Mouse (Mus musculus): Measurements from ENCODE around the gene Heyl. TPM values are rescaled to one million over a fixed set of nuclear protein-coding genes. Genes with fewer than 3 reads are reported as not detected.
A peak's percentile ranks its signal among the peaks of the same experiment; 100 is the strongest.

The Heyl gene
- polyA plus RNA-seq, 1 experiment from 2014 or later: 5.6 TPM

GRCm38 (mm10) chr4:123210996-123211395, 22.4 kb upstream of the Heyl start:
- Histone ChIP-seq H3K4me2 (ENCODE audit: low read length) (no peak overlapping the region), H3K4me3 (ENCODE audit: low read depth, low read length) (no peak overlapping the region), H3K27me3 (ENCODE audit: control insufficient read depth, insufficient read depth, low read depth, low read length) (peaks cover 2% of the 10 kb centered on the region), H3K9ac (ENCODE audit: low read depth, low read length) (no peak overlapping the region), H3K9me3 (replicated peaks; ENCODE audit: control insufficient read depth, low read length, poor library complexity, severe bottlenecking) (no peaks in the 10 kb centered on the region), H3K27ac (ENCODE audit: low read length) (no peak overlapping the region), H3K4me1 (ENCODE audit: control insufficient read depth, insufficient read depth, low read length) (peaks cover 16% of the 10 kb centered on the region), H3K36me3 (ENCODE audit: control insufficient read depth, insufficient read depth, low read length) (no peaks in the 10 kb centered on the region)
- WGBS: 54% methylated on average over 8 of the region's 8 CpGs
- ATAC-seq: no peak

- ATAC-seq: no peak
- Histone ChIP-seq H3K4me3 (ENCODE audit: low read depth, low read length) (no peak overlapping the region), H3K9me3 (replicated peaks; ENCODE audit: control insufficient read depth, low read length, poor library complexity, severe bottlenecking) (no peaks in the 10 kb centered on the region), H3K4me2 (ENCODE audit: low read length) (no peak overlapping the region), H3K27ac (ENCODE audit: low read length) (no peak overlapping the region), H3K36me3 (ENCODE audit: control insufficient read depth, insufficient read depth, low read length) (no peaks in the 10 kb centered on the region), H3K9ac (ENCODE audit: low read depth, low read length) (no peak overlapping the region), H3K27me3 (ENCODE audit: control insufficient read depth, insufficient read depth, low read depth, low read length) (peaks cover 2% of the 10 kb centered on the region), H3K4me1 (ENCODE audit: control insufficient read depth, insufficient read depth, low read length) (peaks cover 16% of the 10 kb centered on the region)
- 70% methylated on average over 5 of the region's 5 CpGs for WGBS
These were observed 21.9 kb upstream of the Heyl start for GRCm38 (mm10) chr4:123211453-123211852.

- Histone ChIP-seq H3K9ac (ENCODE audit: low read depth, low read length) (no peak overlapping the region), H3K36me3 (ENCODE audit: control insufficient read depth, insufficient read depth, low read length) (no peaks in the 10 kb centered on the region), H3K27ac (ENCODE audit: low read length) (no peak overlapping the region; the same call in 1 of the 2 replicates), H3K4me1 (ENCODE audit: control insufficient read depth, insufficient read depth, low read length) (peaks cover 16% of the 10 kb centered on the region), H3K4me3 (ENCODE audit: low read depth, low read length) (no peak overlapping the region), H3K27me3 (ENCODE audit: control insufficient read depth, insufficient read depth, low read depth, low read length) (peaks cover under 1% of the 10 kb centered on the region), H3K9me3 (replicated peaks; ENCODE audit: control insufficient read depth, low read length, poor library complexity, severe bottlenecking) (no peaks in the 10 kb centered on the region), H3K4me2 (ENCODE audit: low read length) (no peak overlapping the region)
- 13% methylated on average over 2 of the region's 2 CpGs for WGBS
- ATAC-seq: peak; percentile 54; the same call in 1 of the 2 replicates
These were observed 21.0 kb upstream of the Heyl start for GRCm38 (mm10) chr4:123212330-123212729.

GRCm38 (mm10) chr4:123213975-123214374, 19.4 kb upstream of the Heyl start:
- ATAC-seq: no peak
- 98% methylated on average over 9 of the region's 9 CpGs for WGBS
- no peak overlapping the region for H3K27ac ChIP-seq (ENCODE audit: low read length)

GRCm38 (mm10) chr4:123215367-123215766, 18.0 kb upstream of the Heyl start:
- no peaks in the 10 kb centered on the region for H3K9me3 ChIP-seq (replicated peaks; ENCODE audit: control insufficient read depth, low read length, poor library complexity, severe bottlenecking)
- 25% methylated on average over 1 of the region's 1 CpGs for whole genome bisulfite sequencing
- peaks cover 16% of the 10 kb centered on the region for H3K4me1 ChIP-seq (ENCODE audit: control insufficient read depth, insufficient read depth, low read length)

More at GRCm38 (mm10) chr4:123213975-123214374, 19.4 kb upstream of the Heyl start:
- no peaks in the 10 kb centered on the region for H3K36me3 ChIP-seq (ENCODE audit: control insufficient read depth, insufficient read depth, low read length)
- H3K4me3 ChIP-seq (ENCODE audit: low read depth, low read length): no peak overlapping the region
- H3K27me3 ChIP-seq (ENCODE audit: control insufficient read depth, insufficient read depth, low read depth, low read length): no peaks in the 10 kb centered on the region; the same call in 1 of the 2 replicates
- H3K9ac ChIP-seq (ENCODE audit: low read depth, low read length): no peak overlapping the region
- no peak overlapping the region for H3K4me2 ChIP-seq (ENCODE audit: low read length)
- peaks cover 16% of the 10 kb centered on the region for H3K4me1 ChIP-seq (ENCODE audit: control insufficient read depth, insufficient read depth, low read length)
- no peaks in the 10 kb centered on the region for H3K9me3 ChIP-seq (replicated peaks; ENCODE audit: control insufficient read depth, low read length, poor library complexity, severe bottlenecking)

DNA sequence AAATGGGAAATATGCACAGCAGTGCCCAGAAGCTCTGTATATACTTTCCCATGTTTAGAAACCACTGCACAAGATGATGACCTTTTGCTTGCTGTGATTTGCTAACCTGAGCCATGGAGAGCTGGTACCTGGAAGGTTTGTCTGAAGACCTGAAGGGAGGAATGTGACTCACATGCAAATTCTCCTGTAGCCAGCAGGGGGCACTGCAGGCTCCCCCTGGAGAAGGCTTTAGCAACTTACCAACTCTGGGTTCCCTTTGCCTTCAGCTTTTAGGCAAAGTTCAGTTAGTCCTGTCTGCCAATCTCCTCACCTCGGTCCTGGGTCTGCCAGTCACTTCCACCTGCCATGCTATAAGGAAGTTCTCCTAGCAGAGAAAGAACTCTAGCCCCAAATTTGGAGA, 16.6 kb upstream of the Heyl start:
- no peak for ATAC-seq
- no peaks in the 10 kb centered on the region; the same call in 1 of the 2 replicates for H3K27me3 ChIP-seq (ENCODE audit: control insufficient read depth, insufficient read depth, low read depth, low read length)
- no peak overlapping the region for H3K4me2 ChIP-seq (ENCODE audit: low read length)
- H3K9ac ChIP-seq (ENCODE audit: low read depth, low read length): no peak overlapping the region
- H3K27ac ChIP-seq (ENCODE audit: low read length): no peak overlapping the region
- 22% methylated on average over 1 of the region's 1 CpGs for WGBS
- H3K9me3 ChIP-seq (replicated peaks; ENCODE audit: control insufficient read depth, low read length, poor library complexity, severe bottlenecking): no peaks in the 10 kb centered on the region
- H3K4me3 ChIP-seq (ENCODE audit: low read depth, low read length): no peak overlapping the region
- H3K36me3 ChIP-seq (ENCODE audit: control insufficient read depth, insufficient read depth, low read length): no peaks in the 10 kb centered on the region
- peaks cover 16% of the 10 kb centered on the region for H3K4me1 ChIP-seq (ENCODE audit: control insufficient read depth, insufficient read depth, low read length)

More at GRCm38 (mm10) chr4:123215367-123215766, 18.0 kb upstream of the Heyl start:
- Histone ChIP-seq H3K27me3 (ENCODE audit: control insufficient read depth, insufficient read depth, low read depth, low read length) (no peaks in the 10 kb centered on the region; the same call in 1 of the 2 replicates), H3K9ac (ENCODE audit: low read depth, low read length) (no peak overlapping the region), H3K36me3 (ENCODE audit: control insufficient read depth, insufficient read depth, low read length) (no peaks in the 10 kb centered on the region), H3K4me3 (ENCODE audit: low read depth, low read length) (no peak overlapping the region), H3K27ac (ENCODE audit: low read length) (peak overlapping the region; percentile 68), H3K4me2 (ENCODE audit: low read length) (0 out of 2 replicates have a peak overlapping the region, but pooled peaks have one; percentile 3)
- ATAC-seq: peak; percentile 65

DNA sequence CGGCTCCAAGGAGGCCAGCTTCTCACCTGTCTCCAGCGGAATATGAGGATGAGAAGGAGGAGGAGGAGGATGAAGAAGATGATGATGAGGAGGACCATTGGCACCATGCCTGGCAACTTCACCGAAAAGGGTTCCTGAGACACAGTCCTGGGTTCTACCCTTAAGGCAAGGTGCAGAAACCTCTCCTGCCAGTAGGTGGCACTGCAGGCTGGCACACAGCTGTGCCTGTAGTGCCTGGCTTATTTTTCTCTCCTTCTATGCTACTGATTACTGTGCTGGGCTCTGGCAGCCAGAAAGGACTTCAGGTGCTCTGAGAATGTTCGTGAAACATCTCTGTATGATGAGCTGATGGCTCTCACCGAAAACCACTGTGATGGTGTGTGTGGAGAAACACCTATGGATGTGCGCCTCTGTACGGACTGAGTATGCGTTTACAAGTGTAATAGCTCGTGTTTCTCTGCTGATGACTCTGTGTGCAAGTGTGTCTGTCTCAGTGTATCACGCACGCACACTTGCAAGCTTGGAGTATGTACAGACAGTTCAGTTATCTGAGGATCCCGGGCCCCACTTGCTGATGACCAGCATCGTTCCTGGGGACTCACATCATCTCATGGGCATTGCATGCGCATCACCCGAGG, 13.5 kb upstream of the Heyl start:
- no peaks in the 10 kb centered on the region for H3K9me3 ChIP-seq (replicated peaks; ENCODE audit: control insufficient read depth, low read length, poor library complexity, severe bottlenecking)
- H3K27me3 ChIP-seq (ENCODE audit: control insufficient read depth, insufficient read depth, low read depth, low read length): no peaks in the 10 kb centered on the region; the same call in 1 of the 2 replicates
- H3K27ac ChIP-seq (ENCODE audit: low read length): no peak overlapping the region
- no peak overlapping the region for H3K9ac ChIP-seq (ENCODE audit: low read depth, low read length)
- no peak overlapping the region for H3K4me2 ChIP-seq (ENCODE audit: low read length)
- ATAC-seq: peak; percentile 62
- no peak overlapping the region for H3K4me3 ChIP-seq (ENCODE audit: low read depth, low read length)
- peaks cover 9% of the 10 kb centered on the region for H3K4me1 ChIP-seq (ENCODE audit: control insufficient read depth, insufficient read depth, low read length)
- no peaks in the 10 kb centered on the region for H3K36me3 ChIP-seq (ENCODE audit: control insufficient read depth, insufficient read depth, low read length)
- 75% methylated on average over 15 of the region's 15 CpGs for WGBS

GRCm38 (mm10) chr4:123220637-123221036, 12.7 kb upstream of the Heyl start:
- no peak overlapping the region for H3K9ac ChIP-seq (ENCODE audit: low read depth, low read length)
- H3K4me2 ChIP-seq (ENCODE audit: low read length): no peak overlapping the region
- ATAC-seq: no peak
- no peak overlapping the region for H3K4me3 ChIP-seq (ENCODE audit: low read depth, low read length)
- no peaks in the 10 kb centered on the region; the same call in 1 of the 2 replicates for H3K27me3 ChIP-seq (ENCODE audit: control insufficient read depth, insufficient read depth, low read depth, low read length)
- H3K4me1 ChIP-seq (ENCODE audit: control insufficient read depth, insufficient read depth, low read length): peaks cover under 1% of the 10 kb centered on the region
- no peaks in the 10 kb centered on the region for H3K36me3 ChIP-seq (ENCODE audit: control insufficient read depth, insufficient read depth, low read length)
- WGBS: 87% methylated on average over 4 of the region's 4 CpGs
- no peaks in the 10 kb centered on the region for H3K9me3 ChIP-seq (replicated peaks; ENCODE audit: control insufficient read depth, low read length, poor library complexity, severe bottlenecking)
- no peak overlapping the region for H3K27ac ChIP-seq (ENCODE audit: low read length)

DNA sequence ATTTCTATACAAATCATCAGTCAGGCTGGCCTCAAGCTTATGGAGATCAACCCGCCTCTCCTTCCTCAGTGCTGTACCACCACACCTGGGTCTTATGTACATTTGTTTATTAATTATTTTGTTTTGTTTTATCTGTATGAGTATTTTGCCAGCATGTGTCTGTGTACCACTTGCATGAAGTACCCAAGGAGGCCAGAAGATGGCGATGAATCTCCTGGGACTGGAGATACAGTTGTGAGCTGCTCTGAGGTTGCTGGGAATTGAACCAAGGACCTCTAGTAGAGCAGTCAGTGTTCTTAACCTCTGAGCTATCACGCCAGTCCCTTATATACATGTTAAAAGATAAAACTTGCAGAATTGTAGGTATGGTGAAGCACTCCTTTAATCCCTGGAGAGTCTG, 10.0 kb upstream of the Heyl start:
- Histone ChIP-seq H3K9ac (ENCODE audit: low read depth, low read length) (no peak overlapping the region), H3K4me2 (ENCODE audit: low read length) (no peak overlapping the region), H3K4me1 (ENCODE audit: control insufficient read depth, insufficient read depth, low read length) (no peaks in the 10 kb centered on the region), H3K9me3 (replicated peaks; ENCODE audit: control insufficient read depth, low read length, poor library complexity, severe bottlenecking) (no peaks in the 10 kb centered on the region), H3K36me3 (ENCODE audit: control insufficient read depth, insufficient read depth, low read length) (no peaks in the 10 kb centered on the region), H3K4me3 (ENCODE audit: low read depth, low read length) (no peak overlapping the region), H3K27ac (ENCODE audit: low read length) (no peak overlapping the region), H3K27me3 (ENCODE audit: control insufficient read depth, insufficient read depth, low read depth, low read length) (no peaks in the 10 kb centered on the region; the same call in 1 of the 2 replicates)
- WGBS: 35% methylated on average over 3 of the region's 3 CpGs
- no peak for ATAC-seq

Measured in midbrain, embryonic 16.5 days (tissue).